8 mouse cellular contexts compared by ENCODE assay signal in the genomic region with DNA sequence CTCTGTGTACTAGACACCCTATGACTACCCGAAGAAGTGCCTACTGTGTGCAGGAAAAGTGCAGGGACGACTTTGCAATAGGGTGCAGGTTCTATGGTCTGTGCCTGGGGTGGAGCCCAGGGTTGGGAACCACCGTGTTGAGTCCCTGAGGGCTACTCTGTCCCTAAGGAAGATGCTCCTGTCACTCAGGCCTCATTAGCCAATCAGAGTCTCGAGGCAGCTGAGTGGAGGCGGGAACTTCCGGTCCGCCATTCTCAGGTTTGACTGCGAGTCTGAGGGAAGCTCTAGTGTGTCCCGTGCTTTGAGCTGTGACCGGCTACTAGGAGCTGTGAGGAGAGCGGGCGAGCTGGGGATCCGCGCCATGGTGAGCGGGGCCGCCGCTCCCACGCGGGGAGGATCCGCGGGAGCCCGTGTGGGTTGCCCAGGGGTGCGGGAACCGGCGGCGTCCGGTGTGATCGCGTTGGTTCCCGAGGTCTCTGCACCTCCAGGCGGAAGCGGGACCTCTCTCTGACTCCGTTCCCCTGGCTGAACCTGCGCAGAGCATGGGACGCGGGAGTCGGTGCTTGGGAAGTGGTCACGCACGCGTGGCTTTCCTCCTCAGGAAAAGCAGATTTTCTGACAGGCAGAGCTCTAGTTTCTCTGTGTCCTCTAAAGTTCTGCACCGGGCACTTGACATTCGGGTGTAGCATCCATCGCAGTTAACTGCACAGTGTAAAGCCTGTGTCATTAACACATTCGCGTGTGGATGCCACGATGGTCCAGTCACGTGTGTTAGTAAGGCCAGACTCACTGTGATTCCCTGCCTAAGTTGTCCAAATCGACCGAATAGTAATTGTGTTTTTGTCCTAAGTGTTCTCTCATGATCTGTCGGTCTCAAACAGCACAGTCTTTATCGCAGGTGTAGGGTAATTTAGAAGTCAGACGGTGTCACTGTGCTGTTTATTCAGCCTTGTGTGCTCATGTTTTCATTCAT. TPM values are rescaled to one million over a fixed set of nuclear protein-coding genes. Genes with fewer than 3 reads are reported as not detected.
DNase-seq lines count a peak whose midpoint lies in the region; ATAC-seq lines count a peak whose summit lies in the region.
"Not testable (repeated sequence)": the region's sequence is repeated elsewhere in the genome, so short reads cannot be mapped to it uniquely, and the experiment has no call there.

Gm10778 (plus strand) TSS at position 257 of the 973 bp plus-strand sequence.

- 3% methylated on average over 31 of the region's 52 CpGs for WGBS in embryonic facial prominence, embryonic 11.5 days
- WGBS in midbrain, embryonic 11.5 days, result 6% methylated on average over 32 of the region's 52 CpGs

- not testable (repeated sequence) for H3K4me1 ChIP-seq in embryonic facial prominence, embryonic 11.5 days (ENCODE audit: control insufficient read depth, insufficient read depth, low read length); midbrain, embryonic 11.5 days (ENCODE audit: control insufficient read depth, insufficient read depth, low read length)

- peak; percentile 84 for DNase-seq in 3134 (ENCODE audit: extremely low read depth, insufficient read length, low spot score)
- peak; percentile 77 for DNase-seq in adrenal gland, postnatal 25 days
- peak; percentile 95 for DNase-seq in embryonic facial prominence, embryonic 11.5 days (ENCODE audit: low spot score)
- DNase-seq in heart, adult 11 months, result peak; percentile 99
- DNase-seq in kidney, adult 11 months, result peak; percentile 87
- peak; percentile 84 for DNase-seq in left cerebral cortex, postnatal 4 days
- peak; percentile 99 for DNase-seq in midbrain, embryonic 11.5 days (ENCODE audit: low spot score, missing footprints)
- peak; percentile 80 for DNase-seq in right cerebral cortex, postnatal 4 days

- H3K27ac ChIP-seq in embryonic facial prominence, embryonic 11.5 days (replicated peaks; ENCODE audit: low read depth, low read length); midbrain, embryonic 11.5 days (ENCODE audit: low read depth, low read length): not testable (repeated sequence)

- intact Hi-C loops in left cerebral cortex, postnatal 4 days (cut with DNase I), result not testable (repeated sequence)

- not testable (repeated sequence) for H3K9me3 ChIP-seq in embryonic facial prominence, embryonic 11.5 days (replicated peaks; ENCODE audit: control insufficient read depth, low read length); midbrain, embryonic 11.5 days (ENCODE audit: control insufficient read depth, low read length)

- not testable (repeated sequence) for H3K27me3 ChIP-seq in embryonic facial prominence, embryonic 11.5 days (ENCODE audit: control insufficient read depth, insufficient read depth, low read length); midbrain, embryonic 11.5 days (ENCODE audit: control insufficient read depth, insufficient read depth, low read length)

- peak; percentile 94 for ATAC-seq in embryonic facial prominence, embryonic 11.5 days (replicated peaks; ENCODE audit: insufficient number of reproducible peaks, low FRiP score, low TSS enrichment, low read depth)
- peak; percentile 97 for ATAC-seq in midbrain, embryonic 11.5 days (ENCODE audit: low FRiP score)

- H3K4me2 ChIP-seq in embryonic facial prominence, embryonic 11.5 days (ENCODE audit: low read depth, low read length), result peak within 1 kb of the TSS; percentile 48
- H3K4me2 ChIP-seq in midbrain, embryonic 11.5 days, result peak within 1 kb of the TSS; percentile 44

- peak within 1 kb of the TSS; percentile 60 for H3K9ac ChIP-seq in embryonic facial prominence, embryonic 11.5 days (replicated peaks; ENCODE audit: low read length)
- peak within 1 kb of the TSS; percentile 69 for H3K9ac ChIP-seq in midbrain, embryonic 11.5 days (ENCODE audit: low read length)

- not testable (repeated sequence) for H3K36me3 ChIP-seq in embryonic facial prominence, embryonic 11.5 days (replicated peaks; ENCODE audit: control insufficient read depth, insufficient read depth, low read depth, low read length); midbrain, embryonic 11.5 days (ENCODE audit: control insufficient read depth, insufficient read depth, low read length)

- H3K4me3 ChIP-seq in embryonic facial prominence, embryonic 11.5 days (ENCODE audit: low read depth, low read length), result peak within 1 kb of the TSS; percentile 50
- peak within 1 kb of the TSS; percentile 46 for H3K4me3 ChIP-seq in midbrain, embryonic 11.5 days (ENCODE audit: low read depth, low read length)

RNA-seq across cellular contexts. Expression of gene Gm10778, which starts in this region (rescaled TPM):
- total RNA-seq in adrenal gland, postnatal 25 days (2021), result 3.2 and 3.6 TPM in 2 replicates
- polyA plus RNA-seq in embryonic facial prominence, embryonic 11.5 days (2014; fragmentation: Nextera tagmentation; extraction: Ambion mirVana), result 5.1 and 5.2 TPM in 2 replicates
- 1 to 10 TPM; 5.4 to 5.5 TPM for total RNA-seq in left cerebral cortex, postnatal 4 days (2021)
- 6.5 and 6.7 TPM in 2 replicates for polyA plus RNA-seq in midbrain, embryonic 11.5 days (2014; fragmentation: Nextera tagmentation; extraction: Ambion mirVana)
